Mouse (Mus musculus) C2C12 (cell line): ENCODE data around the gene Slc22a14. TPM values are rescaled to one million over a fixed set of nuclear protein-coding genes. Genes with fewer than 3 reads are reported as not detected.
"Not testable (repeated sequence)": the region's sequence is repeated elsewhere in the genome, so short reads cannot be mapped to it uniquely, and the experiment has no call there.

Experiments used
- H3K27me3 ChIP-seq: one replicate; pipeline ENCODE4 v1.6.1; 2011; ENCODE audit not compliant: control insufficient read depth, insufficient read depth, insufficient read length
- H3K36me3 ChIP-seq: one replicate; pipeline ENCODE4 v1.6.1; 2011; ENCODE audit not compliant: control insufficient read depth, insufficient read depth
- H3K4me3 ChIP-seq: one replicate; pipeline ENCODE4 v1.5.1; 2011; ENCODE audit warnings: mild to moderate bottlenecking, control low read depth; ENCODE audit not compliant: poor library complexity, insufficient read depth, severe bottlenecking
- H3K79me2 ChIP-seq: one replicate; pipeline ENCODE4 v1.6.1; 2011; ENCODE audit not compliant: control insufficient read depth, insufficient read depth
- H3K79me3 ChIP-seq: one replicate; pipeline ENCODE4 v1.6.1; 2011; ENCODE audit warnings: low read depth, control low read depth
- H3ac ChIP-seq: one replicate; pipeline ENCODE3; 2011; ENCODE audit warnings: low read depth; ENCODE audit not compliant: control insufficient read depth, insufficient read length
- CEBPB ChIP-seq: IDR thresholded peaks from one replicate; pipeline ENCODE4 v1.6.1; 2011; ENCODE audit warnings: low read depth, mild to moderate bottlenecking, control low read depth, moderate library complexity
- CTCF ChIP-seq: IDR thresholded peaks from one replicate; pipeline ENCODE4 v1.5.1; 2011; ENCODE audit not compliant: control insufficient read depth, insufficient read depth, insufficient read length
- FOSL1 ChIP-seq: IDR thresholded peaks from one replicate; pipeline ENCODE4 v1.8.0; 2011; ENCODE audit warnings: mild to moderate bottlenecking, low read length; ENCODE audit not compliant: poor library complexity, insufficient read depth, severe bottlenecking
- MAX ChIP-seq: IDR thresholded peaks from one replicate; pipeline ENCODE4 v1.6.1; 2011; ENCODE audit warnings: mild to moderate bottlenecking, control low read depth
- MYOD1 ChIP-seq: IDR thresholded peaks from one replicate; pipeline ENCODE4 v1.6.1; 2011; ENCODE audit warnings: low read depth; ENCODE audit not compliant: control insufficient read depth, insufficient read length
- MYOG ChIP-seq: IDR thresholded peaks from one replicate; pipeline ENCODE4 v1.6.1; 2011; ENCODE audit not compliant: control insufficient read depth, insufficient read length; ENCODE audit errors: extremely low read depth
- USF1 ChIP-seq: IDR thresholded peaks from one replicate; pipeline ENCODE4 v1.6.1; 2011; ENCODE audit warnings: low read depth, mild to moderate bottlenecking, control low read depth, moderate library complexity
- polyA plus RNA-seq: library from polyadenylated mRNA; unstranded; fragments of >200 nt; fragmentation: generic; extraction: Trizol; gene quantifications from one replicate; pipeline ENCODE4 v1.2.1, GENCODE M21; 2012; ENCODE audit warnings: missing spikeins

The Slc22a14 gene
- polyA plus RNA-seq, 1 experiment = not detected

- no peaks in the 10 kb centered on the region for H3K27me3 ChIP-seq
- no peak overlapping the region for H3K4me3 ChIP-seq
- no peak overlapping the region for H3ac ChIP-seq
- no peaks in the 10 kb centered on the region for H3K79me2 ChIP-seq
- no peak for TF ChIP-seq MYOD1
- no peak for TF ChIP-seq MYOG
- no peak for TF ChIP-seq MAX
- TF ChIP-seq CTCF = no peak
- no peak for TF ChIP-seq USF1
- TF ChIP-seq CEBPB = no peak
- no peak for TF ChIP-seq FOSL1
- H3K79me3 ChIP-seq = no peaks in the 10 kb centered on the region
- H3K36me3 ChIP-seq = no peaks in the 10 kb centered on the region
Measured at GRCm38 (mm10) chr9:119231552-119231951, 133.8 kb downstream of the Slc22a14 start.

- no peaks in the 10 kb centered on the region for H3K79me3 ChIP-seq
- no peak overlapping the region for H3K4me3 ChIP-seq
- no peaks in the 10 kb centered on the region for H3K79me2 ChIP-seq
- TF ChIP-seq CEBPB (no peak), MYOG (no peak), FOSL1 (no peak), MAX (no peak), CTCF (no peak), USF1 (no peak), MYOD1 (no peak)
- H3K27me3 ChIP-seq = no peaks in the 10 kb centered on the region
- no peaks in the 10 kb centered on the region for H3K36me3 ChIP-seq
- no peak overlapping the region for H3ac ChIP-seq
Measured at GRCm38 (mm10) chr9:119230829-119231228, 134.5 kb downstream of the Slc22a14 start.

GRCm38 (mm10) chr9:119220249-119220648 is 145.1 kb downstream of the Slc22a14 start:
- Histone ChIP-seq H3K27me3 (no peaks in the 10 kb centered on the region), H3ac (no peak overlapping the region), H3K36me3 (no peaks in the 10 kb centered on the region), H3K79me3 (no peaks in the 10 kb centered on the region), H3K79me2 (no peaks in the 10 kb centered on the region), H3K4me3 (no peak overlapping the region)
- no peak for TF ChIP-seq USF1
- TF ChIP-seq MYOD1 = no peak
- TF ChIP-seq CTCF = no peak
- no peak for TF ChIP-seq CEBPB
- no peak for TF ChIP-seq MAX
- no peak for TF ChIP-seq MYOG
- no peak for TF ChIP-seq FOSL1

GRCm38 (mm10) chr9:119219667-119220066 is 145.7 kb downstream of the Slc22a14 start:
- TF ChIP-seq CTCF = no peak
- TF ChIP-seq MYOD1 = no peak
- TF ChIP-seq CEBPB = no peak
- no peak for TF ChIP-seq MYOG
- no peak for TF ChIP-seq MAX
- TF ChIP-seq FOSL1 = no peak
- no peak for TF ChIP-seq USF1
- Histone ChIP-seq H3K36me3 (no peaks in the 10 kb centered on the region), H3K4me3 (no peak overlapping the region), H3K79me2 (no peaks in the 10 kb centered on the region), H3K79me3 (no peaks in the 10 kb centered on the region), H3K27me3 (no peaks in the 10 kb centered on the region), H3ac (no peak overlapping the region)

- H3K79me2 ChIP-seq, H3K27me3 ChIP-seq, H3K36me3 ChIP-seq, H3K79me3 ChIP-seq, H3K4me3 ChIP-seq, H3ac ChIP-seq: not testable (repeated sequence)
Measured at GRCm38 (mm10) chr9:119215341-119215740, 150.0 kb downstream of the Slc22a14 start.

GRCm38 (mm10) chr9:119214601-119215000 is 150.8 kb downstream of the Slc22a14 start:
- H3ac ChIP-seq = no peak overlapping the region
- no peak overlapping the region for H3K4me3 ChIP-seq
- no peaks in the 10 kb centered on the region for H3K79me3 ChIP-seq
- no peaks in the 10 kb centered on the region for H3K36me3 ChIP-seq
- TF ChIP-seq MYOG (no peak), FOSL1 (no peak), CTCF (no peak), MAX (no peak), USF1 (no peak)
- no peaks in the 10 kb centered on the region for H3K27me3 ChIP-seq
- no peaks in the 10 kb centered on the region for H3K79me2 ChIP-seq

- H3K36me3 ChIP-seq = no peaks in the 10 kb centered on the region
- no peaks in the 10 kb centered on the region for H3K79me2 ChIP-seq
- H3K4me3 ChIP-seq = no peak overlapping the region
- H3ac ChIP-seq = no peak overlapping the region
- no peaks in the 10 kb centered on the region for H3K27me3 ChIP-seq
- no peaks in the 10 kb centered on the region for H3K79me3 ChIP-seq
- TF ChIP-seq CEBPB (no peak), MYOG (no peak), FOSL1 (no peak), MAX (no peak), USF1 (no peak), MYOD1 (no peak), CTCF (no peak)
Measured at GRCm38 (mm10) chr9:119212996-119213395, 152.4 kb downstream of the Slc22a14 start.
